Mouse (Mus musculus) G1E (cell line): ENCODE results near the gene Zfpm1.

Experiments
- CTCF ChIP-seq: IDR thresholded peaks from 2 replicates; pipeline ENCODE4 v1.5.1; 2012; ENCODE audit warnings: low read depth, low read length, inconsistent platforms, mixed read lengths
- GATA2 ChIP-seq: IDR thresholded peaks from 2 replicates; pipeline ENCODE4 v1.6.1; 2012; ENCODE audit warnings: low read depth, low read length, inconsistent platforms, borderline replicate concordance

- TF ChIP-seq CTCF, result no peak
- no peak for TF ChIP-seq GATA2
Measured at GRCm38 (mm10) chr8:122307836-122308235, 25.9 kb downstream of the Zfpm1 start.
